Mouse (Mus musculus) MEL (cell line): ENCODE results near the gene Atp5s. TPM values are rescaled to one million over a fixed set of nuclear protein-coding genes. Genes with fewer than 3 reads are reported as not detected.

Experiments used
- DNase-seq: peaks from one replicate; pipeline ENCODE4 v3.0.0; 2011; ENCODE audit warnings: low read depth, low spot score
- H3K27ac ChIP-seq: 2 replicates; pipeline ENCODE4 v1.5.1; 2012; ENCODE audit warnings: low read depth, mild to moderate bottlenecking, control low read depth, low read length, moderate library complexity; ENCODE audit not compliant: control insufficient read depth
- H3K27me3 ChIP-seq, 2 experiments: fragments of 150-350 bp in 1 of 2; sonication (generic) in 1 of 2; 2 replicates each; pipeline ENCODE4 v1.6.1; 2012; ENCODE audit warnings: low read length in 2 of 2, mild to moderate bottlenecking in 2 of 2, improper control_type of control experiment in 1 of 2, moderate library complexity in 1 of 2; ENCODE audit not compliant: insufficient read depth in 2 of 2, control insufficient read depth in 1 of 2
- H3K36me3 ChIP-seq, 2 experiments: 2 replicates each; pipeline ENCODE4 v1.6.1; 2012 to 2014; ENCODE audit warnings: low read length in 2 of 2, improper control_type of control experiment in 1 of 2, inconsistent platforms in 1 of 2, mild to moderate bottlenecking in 1 of 2; ENCODE audit not compliant: insufficient read depth in 2 of 2, control insufficient read depth in 1 of 2
- H3K4me1 ChIP-seq, 2 experiments: fragments of 150-350 bp in 1 of 2; sonication (generic) in 1 of 2; 2 replicates each; pipeline ENCODE4 v1.6.1; 2012; ENCODE audit warnings: low read length in 2 of 2, improper control_type of control experiment in 1 of 2, mild to moderate bottlenecking in 1 of 2; ENCODE audit not compliant: insufficient read depth in 2 of 2, control insufficient read depth in 1 of 2
- H3K4me3 ChIP-seq, 2 experiments: fragments of 150-350 bp in 1 of 2; sonication (generic) in 1 of 2; 2 replicates each; pipeline ENCODE4 v1.5.1; 2012; ENCODE audit warnings: low read depth in 2 of 2, low read length in 2 of 2, mild to moderate bottlenecking in 2 of 2, moderate library complexity in 2 of 2, control low read depth in 1 of 2, improper control_type of control experiment in 1 of 2; ENCODE audit not compliant: control insufficient read depth in 1 of 2, insufficient read depth in 1 of 2
- H3K79me2 ChIP-seq: 2 replicates; pipeline ENCODE4 v1.6.1; 2012; ENCODE audit warnings: mild to moderate bottlenecking, low read length, moderate library complexity; ENCODE audit not compliant: control insufficient read depth, poor library complexity, insufficient read depth
- H3K9ac ChIP-seq: 2 replicates; pipeline ENCODE4 v1.6.1; 2012; ENCODE audit warnings: low read depth, mild to moderate bottlenecking, control low read depth, low read length, moderate library complexity; ENCODE audit not compliant: control insufficient read depth, poor library complexity, severe bottlenecking
- H3K9me3 ChIP-seq: fragments of 150-350 bp; sonication (generic); replicated peaks from 2 replicates; pipeline ENCODE4 v1.6.1; 2012; ENCODE audit warnings: mild to moderate bottlenecking, low read length, improper control_type of control experiment, moderate library complexity; ENCODE audit not compliant: insufficient read depth
- BHLHE40 ChIP-seq: IDR thresholded peaks from 2 replicates; pipeline ENCODE4 v1.6.1; 2012; ENCODE audit warnings: low read depth, mild to moderate bottlenecking, inconsistent platforms, low read length, improper control_type of control experiment, borderline replicate concordance
- CTCF ChIP-seq, 3 experiments: IDR thresholded peaks in 2 of 3; conservative IDR thresholded peaks in 1 of 3; 2 replicates each; pipeline ENCODE4 v1.5.1; 2011 to 2012; ENCODE audit warnings: low read length in 3 of 3, low read depth in 2 of 3, mild to moderate bottlenecking in 2 of 3, improper control_type of control experiment in 1 of 3, inconsistent platforms in 1 of 3, mixed read lengths in 1 of 3, moderate library complexity in 1 of 3; ENCODE audit not compliant: control insufficient read depth in 1 of 3, insufficient read depth in 1 of 3, poor library complexity in 1 of 3, severe bottlenecking in 1 of 3
- E2F4 ChIP-seq: IDR thresholded peaks from 2 replicates; pipeline ENCODE4 v1.6.1; 2011; ENCODE audit warnings: low read depth, low read length, improper control_type of control experiment, borderline replicate concordance
- ELF1 ChIP-seq: IDR thresholded peaks from 2 replicates; pipeline ENCODE4 v1.6.1; 2014; ENCODE audit warnings: low read depth, mild to moderate bottlenecking, inconsistent platforms, low read length, improper control_type of control experiment, moderate library complexity
- GABPA ChIP-seq: IDR thresholded peaks from 2 replicates; pipeline ENCODE4 v1.6.1; 2012; ENCODE audit warnings: low read depth, mild to moderate bottlenecking, inconsistent platforms, low read length, improper control_type of control experiment, moderate library complexity
- HCFC1 ChIP-seq: IDR thresholded peaks from 2 replicates; pipeline ENCODE4 v1.6.1; 2012; ENCODE audit warnings: low read depth, mild to moderate bottlenecking, inconsistent platforms, low read length, improper control_type of control experiment, moderate library complexity
- KAT2A ChIP-seq: conservative IDR thresholded peaks from 2 replicates; pipeline ENCODE4 v1.6.1; 2012; ENCODE audit warnings: low read depth, low read length, improper control_type of control experiment, inconsistent platforms
- MAFK ChIP-seq: IDR thresholded peaks from 2 replicates; pipeline ENCODE4 v1.6.1; 2011; ENCODE audit warnings: low read depth, mild to moderate bottlenecking, low read length, improper control_type of control experiment, borderline replicate concordance
- MAX ChIP-seq: IDR thresholded peaks from 2 replicates; pipeline ENCODE4 v1.6.1; 2011; ENCODE audit warnings: low read length, improper control_type of control experiment
- MAZ ChIP-seq: IDR thresholded peaks from 2 replicates; pipeline ENCODE4 v1.6.1; 2012; ENCODE audit warnings: low read depth, mild to moderate bottlenecking, inconsistent platforms, low read length, improper control_type of control experiment
- MEF2A ChIP-seq: IDR thresholded peaks from 2 replicates; pipeline ENCODE4 v1.6.1; 2014; ENCODE audit warnings: low read depth, mild to moderate bottlenecking, inconsistent platforms, low read length, improper control_type of control experiment; ENCODE audit not compliant: poor library complexity, insufficient replicate concordance, severe bottlenecking; ENCODE audit errors: extremely low read depth
- MYB ChIP-seq: IDR thresholded peaks from 2 replicates; pipeline ENCODE4 v1.6.1; 2011; ENCODE audit warnings: mild to moderate bottlenecking, low read depth, low read length, improper control_type of control experiment
- MYC ChIP-seq: IDR thresholded peaks from 2 replicates; pipeline ENCODE4 v1.6.1; 2011; ENCODE audit warnings: low read depth, mild to moderate bottlenecking, low read length, improper control_type of control experiment, moderate library complexity
- NRF1 ChIP-seq: IDR thresholded peaks from 2 replicates; pipeline ENCODE4 v1.6.1; 2014; ENCODE audit warnings: low read depth, mild to moderate bottlenecking, inconsistent platforms, low read length, improper control_type of control experiment, moderate library complexity; ENCODE audit not compliant: poor library complexity, insufficient read depth, severe bottlenecking
- POLR2A ChIP-seq, 2 experiments: IDR thresholded peaks; 2 replicates each; pipeline ENCODE4 v1.6.1; 2011 to 2012; ENCODE audit warnings: low read length in 2 of 2, mild to moderate bottlenecking in 2 of 2, control low read depth in 1 of 2, improper control_type of control experiment in 1 of 2, low read depth in 1 of 2, moderate library complexity in 1 of 2; ENCODE audit not compliant: control insufficient read depth in 1 of 2, insufficient read depth in 1 of 2, poor library complexity in 1 of 2
- RAD21 ChIP-seq: IDR thresholded peaks from 2 replicates; pipeline ENCODE4 v1.6.1; 2011; ENCODE audit warnings: mild to moderate bottlenecking, low read depth, low read length, improper control_type of control experiment
- RCOR1 ChIP-seq: IDR thresholded peaks from 2 replicates; pipeline ENCODE4 v1.6.1; 2012; ENCODE audit warnings: low read depth, mild to moderate bottlenecking, inconsistent platforms, low read length, improper control_type of control experiment
- TAL1 ChIP-seq: IDR thresholded peaks from 2 replicates; pipeline ENCODE4 v1.6.1; 2012; ENCODE audit warnings: mild to moderate bottlenecking, inconsistent platforms, low read length, moderate library complexity, mixed read lengths
- TBP ChIP-seq: IDR thresholded peaks from 2 replicates; pipeline ENCODE4 v1.8.0; 2011; ENCODE audit warnings: low read depth, low read length, improper control_type of control experiment
- UBTF ChIP-seq: IDR thresholded peaks from 2 replicates; pipeline ENCODE4 v1.6.1; 2012; ENCODE audit warnings: low read depth, mild to moderate bottlenecking, inconsistent platforms, low read length, improper control_type of control experiment, moderate library complexity, borderline replicate concordance; ENCODE audit not compliant: insufficient read depth
- ZKSCAN1 ChIP-seq: IDR thresholded peaks from 2 replicates; pipeline ENCODE4 v1.6.1; 2012; ENCODE audit warnings: low read depth, mild to moderate bottlenecking, inconsistent platforms, low read length, improper control_type of control experiment, moderate library complexity
- ZMIZ1 ChIP-seq: IDR thresholded peaks from 2 replicates; pipeline ENCODE4 v1.6.1; 2012; ENCODE audit warnings: low read depth, mild to moderate bottlenecking, inconsistent platforms, low read length, improper control_type of control experiment, moderate library complexity
- ZNF384 ChIP-seq: IDR thresholded peaks from 2 replicates; pipeline ENCODE4 v1.6.1; 2012; ENCODE audit warnings: low read depth, mild to moderate bottlenecking, inconsistent platforms, low read length, improper control_type of control experiment
- polyA plus RNA-seq, 2 experiments: library from polyadenylated mRNA; stranded (reverse) in 1 of 2; unstranded in 1 of 2; fragments of >175 nt in 1 of 2; fragments of >200 nt in 1 of 2; gene quantifications; 2 replicates each; pipeline versions ENCODE4 v1.2.1 to v1.2.4; 2012; ENCODE audit warnings: low replicate concordance in 2 of 2, low read depth in 1 of 2; ENCODE audit not compliant: insufficient read length in 2 of 2, insufficient read depth in 1 of 2, missing spikeins in 1 of 2
- total RNA-seq: library from RNA; depleted of rRNA; stranded (reverse); fragments of 300-350 nt; gene quantifications from 2 replicates; pipeline ENCODE4 v1.2.3, GENCODE M21; 2012

Gene Atp5s
- total and polyA plus RNA-seq, 3 experiments = 12.7 to 13.7 TPM; not detected in 1

DNA sequence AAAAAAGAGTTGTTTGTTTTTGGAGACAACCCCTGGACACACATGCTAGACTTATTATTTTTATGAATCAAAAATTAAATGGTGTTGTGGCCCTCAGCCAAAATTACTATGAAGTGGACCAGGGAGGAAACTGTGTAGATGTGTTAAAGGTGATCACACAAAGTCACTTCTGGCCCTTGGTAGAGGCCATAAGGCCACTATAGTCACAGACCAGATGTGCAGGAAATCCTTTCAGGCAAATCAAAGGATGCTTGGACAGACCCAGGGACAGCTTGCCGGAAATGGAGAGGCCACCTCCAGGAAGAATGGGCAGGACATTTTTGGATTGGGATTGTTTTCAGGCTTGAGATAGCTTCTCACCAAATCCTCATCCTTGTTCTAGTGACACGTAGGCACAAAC is 36.9 kb downstream of the Atp5s start:
- no peak for DNase-seq
- H3K4me1 ChIP-seq = peaks cover 7 to 26% of the 10 kb centered on the region in 2 experiments
- no peak overlapping the region for H3K4me3 ChIP-seq
- no peaks in the 10 kb centered on the region for H3K9me3 ChIP-seq
- no peaks in the 10 kb centered on the region for H3K27me3 ChIP-seq
- H3K9ac ChIP-seq = no peak overlapping the region
- TF ChIP-seq ZMIZ1 (no peak), BHLHE40 (no peak), HCFC1 (no peak), TAL1 (no peak), TBP (no peak), MYC (no peak), KAT2A (no peak), CTCF (IDR thresholded peaks at IDR 0.05 in 2 of 3, conservative IDR thresholded peaks at IDR 0.05 in 1 of 3; ENCODE audit: control insufficient read depth in 1 of 3, insufficient read depth in 1 of 3, low read depth in 2 of 3, low read length in 3 of 3, poor library complexity in 1 of 3, severe bottlenecking in 1 of 3) (no peak), POLR2A (IDR thresholded peaks at IDR 0.05; ENCODE audit: control insufficient read depth in 1 of 2, insufficient read depth in 1 of 2, low read depth in 1 of 2, low read length in 2 of 2, poor library complexity in 1 of 2) (no peak), ZKSCAN1 (no peak), ZNF384 (no peak), E2F4 (no peak), RAD21 (no peak), NRF1 (no peak), ELF1 (no peak), RCOR1 (no peak), MEF2A (no peak), MAZ (no peak)
- TF ChIP-seq, all 39 proteins: peak for 0
- H3K36me3 ChIP-seq = peaks cover 0 to 16% of the 10 kb centered on the region in 2 experiments; a peak in 2 of 4 replicates
- no peaks in the 10 kb centered on the region; the same call in 1 of the 2 replicates for H3K79me2 ChIP-seq
- no peak overlapping the region for H3K27ac ChIP-seq

DNA sequence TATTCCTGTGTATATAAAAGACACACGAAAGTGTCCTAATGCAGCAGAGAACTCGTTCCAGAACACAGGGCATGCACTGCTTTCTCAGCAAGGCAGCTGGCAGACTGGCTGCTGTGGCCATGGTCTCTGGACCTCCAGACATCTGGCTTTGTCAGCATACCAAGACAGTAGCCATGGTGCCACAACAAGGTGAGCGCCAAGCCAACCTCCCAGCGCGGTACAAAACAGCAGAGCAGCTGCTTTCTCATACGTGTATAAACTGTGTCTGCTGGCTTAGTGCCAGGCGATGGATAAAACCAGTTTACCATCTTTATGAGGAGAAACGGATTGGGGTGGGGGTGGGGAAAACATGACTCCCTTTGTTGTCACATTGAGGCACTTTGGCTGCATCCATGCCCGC is 40.8 kb downstream of the Atp5s start:
- Histone ChIP-seq H3K27ac (no peak overlapping the region), H3K4me1 (peaks cover 6 to 15% of the 10 kb centered on the region in 2 experiments; a peak in 3 of 4 replicates)

More for the DNA sequence above, 40.8 kb downstream of the Atp5s start:
- no peak for DNase-seq
- H3K9me3 ChIP-seq = no peaks in the 10 kb centered on the region
- no peak overlapping the region for H3K9ac ChIP-seq
- H3K27me3 ChIP-seq = no peaks in the 10 kb centered on the region
- TF ChIP-seq UBTF (no peak), MAFK (no peak), MAZ (no peak), GABPA (no peak), TAL1 (no peak), ZKSCAN1 (no peak), MEF2A (no peak), MYC (no peak), MAX (no peak), ELF1 (no peak), ZMIZ1 (no peak), E2F4 (no peak), CTCF (IDR thresholded peaks at IDR 0.05 in 2 of 3, conservative IDR thresholded peaks at IDR 0.05 in 1 of 3; ENCODE audit: control insufficient read depth in 1 of 3, insufficient read depth in 1 of 3, low read depth in 2 of 3, low read length in 3 of 3, poor library complexity in 1 of 3, severe bottlenecking in 1 of 3) (no peak), MYB (no peak)
- TF ChIP-seq, all 39 proteins: peak for 0
- H3K79me2 ChIP-seq = no peaks in the 10 kb centered on the region
- peaks cover 0 to 2% of the 10 kb centered on the region in 2 experiments; a peak in 1 of 4 replicates for H3K36me3 ChIP-seq
- no peak overlapping the region for H3K4me3 ChIP-seq
